Mouse (Mus musculus) cerebellum, adult 11 months (tissue): ENCODE results near the gene Paxx.
"Not testable (repeated sequence)": the region's sequence is repeated elsewhere in the genome, so short reads cannot be mapped to it uniquely, and the experiment has no call there.

Experiments used
- DNase-seq: peaks from one replicate; pipeline ENCODE4 v3.0.0; 2022

The Paxx gene

GRCm38 (mm10) chr2:25441067-25441466 is 19.8 kb downstream of the Paxx start:
- no peak for DNase-seq

- DNase-seq: peak; percentile 25
These were observed 24.5 kb downstream of the Paxx start for GRCm38 (mm10) chr2:25436286-25436820.

GRCm38 (mm10) chr2:25434292-25434691 is 26.6 kb downstream of the Paxx start:
- peak; percentile 94 for DNase-seq

- no peak for DNase-seq
These were observed 27.8 kb downstream of the Paxx start for GRCm38 (mm10) chr2:25433101-25433500.

GRCm38 (mm10) chr2:25432326-25433098 is 28.4 kb downstream of the Paxx start:
- no peak for DNase-seq

- DNase-seq: no peak
These were observed 29.5 kb downstream of the Paxx start for GRCm38 (mm10) chr2:25431308-25431855.

- no peak for DNase-seq
These were observed 30.3 kb downstream of the Paxx start for GRCm38 (mm10) chr2:25430395-25431233.

GRCm38 (mm10) chr2:25429435-25430180 is 31.3 kb downstream of the Paxx start:
- peak; percentile 74 for DNase-seq

GRCm38 (mm10) chr2:25428442-25429236 is 32.3 kb downstream of the Paxx start, which contains the start of gene Abca2:
Abca2 (plus strand) TSS chr2:25428703.
- DNase-seq: peak; percentile 97

- no peak for DNase-seq
These were observed 33.6 kb downstream of the Paxx start for GRCm38 (mm10) chr2:25427256-25427655.

GRCm38 (mm10) chr2:25426721-25427191 is 34.1 kb downstream of the Paxx start:
- DNase-seq: peak; percentile 75

- peak; percentile 50 for DNase-seq
These were observed 35.4 kb downstream of the Paxx start for GRCm38 (mm10) chr2:25425481-25425880.

GRCm38 (mm10) chr2:25423626-25424025 is 37.3 kb downstream of the Paxx start:
- DNase-seq: peak; percentile 16

- DNase-seq: peak; percentile 26
These were observed 38.1 kb downstream of the Paxx start, which contains the start of gene Fut7 for GRCm38 (mm10) chr2:25422587-25423410. Fut7 (plus strand) TSS chr2:25423267.

GRCm38 (mm10) chr2:25421896-25422295 is 39.0 kb downstream of the Paxx start:
- DNase-seq: peak; percentile 52

GRCm38 (mm10) chr2:25417426-25417825 is 43.5 kb downstream of the Paxx start:
- no peak for DNase-seq

GRCm38 (mm10) chr2:25413436-25413835 is 47.5 kb downstream of the Paxx start:
- DNase-seq: not testable (repeated sequence)

GRCm38 (mm10) chr2:25408908-25409307 is 52.0 kb downstream of the Paxx start:
- no peak for DNase-seq
